Mouse (Mus musculus) liver, adult 10 weeks (tissue): ENCODE results near the gene Myrf. TPM values are rescaled to one million over a fixed set of nuclear protein-coding genes. Genes with fewer than 3 reads are reported as not detected.

Experiments used
- polyA plus RNA-seq: library from polyadenylated mRNA; stranded (reverse); fragments of 350-450 nt; fragmentation: Illumina TruSeq; extraction: RNeasy Lipid Tissue Mini Kit (QIAGEN cat#74804); gene quantifications from one replicate; pipeline ENCODE4 v1.2.3, GENCODE M21; 2014; ENCODE audit warnings: low read depth, low replicate concordance

The Myrf gene
- polyA plus RNA-seq = 3.0 TPM

DNA sequence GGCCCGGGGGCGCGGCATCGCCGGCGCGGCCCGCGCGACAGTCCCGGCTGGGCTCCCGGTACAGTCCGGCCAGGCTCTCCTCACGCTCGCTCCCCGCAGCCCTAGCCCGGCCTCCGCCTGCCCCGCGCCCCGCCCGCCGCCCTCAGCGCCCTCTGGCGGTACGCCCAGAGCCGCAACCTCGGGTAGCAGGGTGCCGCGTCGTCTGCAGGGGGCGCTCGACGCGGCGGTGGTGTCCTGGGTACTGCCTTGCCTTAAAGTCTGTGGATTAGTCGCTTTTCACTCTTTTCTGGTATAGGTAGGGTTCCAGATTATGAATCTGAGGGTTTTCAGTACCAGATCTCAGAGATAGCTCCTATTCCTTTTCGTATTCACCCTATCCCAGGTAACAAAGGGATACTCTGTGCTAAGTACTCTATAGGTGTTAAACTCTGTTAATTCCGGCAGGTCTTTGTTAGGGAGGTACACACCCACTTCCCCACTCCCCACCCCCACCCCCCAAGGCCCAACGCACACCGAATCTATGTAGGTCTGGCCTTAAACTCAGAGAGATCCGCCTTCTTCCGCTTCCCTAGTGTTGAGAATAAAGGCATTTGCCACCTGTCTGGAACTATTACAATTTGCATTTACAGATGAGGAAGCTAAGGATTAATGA is at the start of gene Myrf:
Myrf (minus strand) TSS at position 95 of the 652 bp plus-strand sequence.

DNA sequence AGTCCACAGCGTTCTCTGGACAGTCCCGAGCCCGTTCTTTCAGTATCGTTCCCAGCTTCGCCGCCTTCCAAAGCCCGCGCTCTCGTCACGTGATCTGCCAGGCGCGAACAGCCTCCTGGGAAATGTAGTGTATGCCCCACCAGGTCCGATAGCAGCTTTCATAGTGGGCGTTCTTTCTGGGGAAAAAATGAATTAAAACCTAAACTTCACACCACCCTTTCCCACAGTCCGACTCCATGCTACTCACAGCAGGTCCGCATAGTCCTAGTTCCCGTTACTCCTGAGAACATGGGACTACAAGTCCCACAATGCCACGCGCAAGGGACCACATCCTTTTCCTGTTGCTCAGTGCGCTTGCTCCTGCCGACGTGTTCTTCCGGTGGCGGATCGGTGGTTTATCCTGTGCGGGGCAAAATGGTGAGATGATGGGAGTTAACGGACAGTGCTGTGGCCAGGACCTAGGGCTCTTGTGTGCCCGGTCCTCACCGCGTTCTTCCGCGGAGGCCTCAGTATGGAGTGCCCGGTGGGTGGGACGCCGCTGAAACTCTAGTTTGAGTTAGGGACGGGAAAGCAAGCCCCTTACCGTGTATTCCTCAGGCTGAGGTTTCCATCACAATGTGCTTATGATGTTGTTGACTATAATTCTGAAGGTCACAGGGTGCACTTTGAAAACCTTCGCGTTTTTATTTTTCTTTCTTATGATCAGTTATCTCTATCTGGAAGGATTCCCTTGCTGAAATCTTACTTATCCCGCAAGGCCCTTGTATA is 36.5 kb downstream of the Myrf start, which contains the start of the genes Tmem258 and Fen1:
Tmem258 (plus strand) TSS at position 167 of the 768 bp plus-strand sequence.
Fen1 (minus strand) TSS at position 322 of the 768 bp plus-strand sequence.

DNA sequence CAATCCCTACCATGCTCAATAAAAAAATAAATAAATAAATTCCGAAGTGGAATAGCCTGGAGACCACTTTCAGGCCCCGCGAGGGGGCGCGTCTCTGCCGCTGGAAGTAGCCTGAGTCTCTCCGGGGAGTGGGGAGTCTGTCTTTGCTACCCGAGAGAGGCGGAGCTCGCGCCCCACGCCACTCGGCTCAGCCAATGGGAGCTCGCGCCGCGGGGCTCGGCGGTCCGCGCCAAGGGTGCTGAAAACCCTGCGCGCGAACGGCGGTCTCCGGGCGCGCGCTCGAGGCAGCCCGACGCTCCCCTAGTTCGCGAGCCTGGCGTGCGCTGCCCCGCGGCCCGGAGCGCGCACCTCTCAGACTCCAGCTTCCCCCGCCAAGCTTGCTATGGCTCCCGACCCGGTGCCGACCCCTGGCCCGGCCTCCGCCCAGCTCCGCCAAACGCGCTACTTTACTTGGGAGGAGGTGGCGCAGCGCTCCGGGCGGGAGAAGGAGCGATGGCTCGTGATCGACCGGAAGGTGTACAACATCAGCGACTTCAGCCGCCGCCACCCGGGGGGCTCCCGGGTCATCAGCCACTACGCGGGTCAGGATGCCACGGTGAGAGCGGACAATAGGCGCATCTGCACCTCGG is 57.8 kb downstream of the Myrf start, which contains the start of gene Fads1:
Fads1 (plus strand) TSS at position 219 of the 629 bp plus-strand sequence.

Other genes with a start within 250 kb of the Myrf start
- gene Best1, start 239.1 kb downstream of the Myrf start, polyA plus RNA-seq = not detected
- gene Rab3il1, start 239.1 kb downstream of the Myrf start, polyA plus RNA-seq = 0.45 TPM
- 0.85 TPM for gene Fads3, start 199.2 kb downstream of the Myrf start, polyA plus RNA-seq
- 106 TPM for gene Fads2, start 139.0 kb downstream of the Myrf start, polyA plus RNA-seq
- 337 TPM for gene Fads1, start 57.9 kb downstream of the Myrf start, polyA plus RNA-seq
- 24.7 TPM for gene Tmem258, start 36.7 kb downstream of the Myrf start, polyA plus RNA-seq
- 0.90 TPM for gene Fen1, start 36.6 kb downstream of the Myrf start, polyA plus RNA-seq
- gene Dagla, start 64.1 kb upstream of the Myrf start, polyA plus RNA-seq = not detected
- 0.29 TPM for gene Syt7, start 148.3 kb upstream of the Myrf start, polyA plus RNA-seq
- gene Lrrc10b, start 216.7 kb upstream of the Myrf start, polyA plus RNA-seq = not detected
- gene Ppp1r32, start 242.2 kb upstream of the Myrf start, polyA plus RNA-seq = not detected